Mouse (Mus musculus): Measurements from ENCODE around the gene Pdss1. TPM values are rescaled to one million over a fixed set of nuclear protein-coding genes. Genes with fewer than 3 reads are reported as not detected.
A peak's percentile ranks its signal among the peaks of the same experiment; 100 is the strongest.
"Not testable (repeated sequence)": the region's sequence is repeated elsewhere in the genome, so short reads cannot be mapped to it uniquely, and the experiment has no call there.

Pdss1 gene
- polyA plus RNA-seq (2012; ENCODE audit: insufficient read depth, insufficient read length, low replicate concordance, missing spikeins): not detected in 2 replicates

GRCm38 (mm10) chr2:22895282-22896273 lies at the start of gene Pdss1:
Pdss1 (plus strand) TSS chr2:22895522.
- Histone ChIP-seq H3K4me1 (ENCODE audit: control insufficient read depth, insufficient read depth, low read length) (no peaks in the 10 kb centered on the region), H3K4me3 (ENCODE audit: insufficient read depth, low read depth, low read length) (peak within 1 kb of the TSS; percentile 91), H3K27ac (ENCODE audit: insufficient read depth, low read depth, low read length) (peak within 1 kb of the TSS; percentile 68)
- under 1% methylated on average over 81 of the region's 81 CpGs for WGBS
- TF ChIP-seq CTCF (IDR thresholded peaks at IDR 0.05; ENCODE audit: insufficient read depth, low read depth, low read length) (no peak), POLR2A (IDR thresholded peaks at IDR 0.05; ENCODE audit: insufficient read depth, low read depth, low read length) (peak; percentile 73)

DNA sequence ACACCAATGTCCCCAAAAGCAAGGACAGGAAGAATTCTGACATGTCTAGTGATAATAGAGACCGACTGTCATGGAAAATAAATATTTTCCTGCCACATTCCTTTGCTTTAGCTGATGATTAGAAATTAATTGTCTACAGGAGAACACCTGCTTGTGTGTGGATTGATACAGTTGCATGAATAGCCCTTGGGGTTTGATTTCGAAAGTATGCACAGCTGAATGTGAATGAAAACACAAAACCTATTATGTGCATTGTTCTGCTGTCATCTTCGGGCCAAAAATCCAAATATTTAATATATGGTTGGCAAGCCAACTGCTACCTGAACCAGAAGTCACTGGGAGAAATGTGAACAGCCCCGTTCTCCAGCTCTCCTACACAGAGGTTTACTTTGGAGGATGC lies 43.4 kb upstream of the Pdss1 start:
- H3K4me1 ChIP-seq (ENCODE audit: control insufficient read depth, insufficient read depth, low read length): no peaks in the 10 kb centered on the region
- 78% methylated on average over 4 of the region's 4 CpGs for WGBS
- no peak for TF ChIP-seq POLR2A (IDR thresholded peaks at IDR 0.05; ENCODE audit: insufficient read depth, low read depth, low read length)
- TF ChIP-seq CTCF (IDR thresholded peaks at IDR 0.05; ENCODE audit: insufficient read depth, low read depth, low read length): no peak
- H3K4me3 ChIP-seq (ENCODE audit: insufficient read depth, low read depth, low read length): no peak overlapping the region
- H3K27ac ChIP-seq (ENCODE audit: insufficient read depth, low read depth, low read length): no peak overlapping the region

DNA sequence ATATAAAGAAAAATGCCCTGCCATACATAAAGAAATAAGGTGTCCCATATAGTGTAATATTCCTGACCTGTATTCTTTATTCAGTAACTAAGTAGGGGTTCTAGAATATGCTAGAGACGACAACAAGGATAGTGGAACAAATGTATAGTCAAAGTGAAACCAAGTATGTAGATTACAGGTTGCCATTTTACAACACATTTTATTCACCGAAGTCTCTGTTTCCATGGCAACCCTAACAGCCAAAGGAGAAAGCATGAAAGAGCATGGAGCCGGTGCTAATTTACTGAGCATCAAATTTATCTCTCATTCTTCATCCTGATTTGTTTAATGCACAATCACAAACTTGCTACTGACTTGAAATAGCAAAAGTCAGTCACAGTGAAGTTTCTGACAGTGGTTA lies 37.8 kb upstream of the Pdss1 start:
- H3K4me1 ChIP-seq (ENCODE audit: control insufficient read depth, insufficient read depth, low read length): no peaks in the 10 kb centered on the region
- 18% methylated on average over 3 of the region's 3 CpGs for WGBS
- H3K4me3 ChIP-seq (ENCODE audit: insufficient read depth, low read depth, low read length): no peak overlapping the region
- H3K27ac ChIP-seq (ENCODE audit: insufficient read depth, low read depth, low read length): no peak overlapping the region
- TF ChIP-seq POLR2A (IDR thresholded peaks at IDR 0.05; ENCODE audit: insufficient read depth, low read depth, low read length): no peak
- TF ChIP-seq CTCF (IDR thresholded peaks at IDR 0.05; ENCODE audit: insufficient read depth, low read depth, low read length): no peak

- TF ChIP-seq POLR2A (IDR thresholded peaks at IDR 0.05; ENCODE audit: insufficient read depth, low read depth, low read length) (no peak), CTCF (IDR thresholded peaks at IDR 0.05; ENCODE audit: insufficient read depth, low read depth, low read length) (no peak)
- no peak overlapping the region for H3K4me3 ChIP-seq (ENCODE audit: insufficient read depth, low read depth, low read length)
- no peak overlapping the region for H3K27ac ChIP-seq (ENCODE audit: insufficient read depth, low read depth, low read length)
- H3K4me1 ChIP-seq (ENCODE audit: control insufficient read depth, insufficient read depth, low read length): no peaks in the 10 kb centered on the region
- WGBS: 89% methylated on average over 2 of the region's 2 CpGs
These were observed 33.1 kb upstream of the Pdss1 start for GRCm38 (mm10) chr2:22862194-22862593.

DNA sequence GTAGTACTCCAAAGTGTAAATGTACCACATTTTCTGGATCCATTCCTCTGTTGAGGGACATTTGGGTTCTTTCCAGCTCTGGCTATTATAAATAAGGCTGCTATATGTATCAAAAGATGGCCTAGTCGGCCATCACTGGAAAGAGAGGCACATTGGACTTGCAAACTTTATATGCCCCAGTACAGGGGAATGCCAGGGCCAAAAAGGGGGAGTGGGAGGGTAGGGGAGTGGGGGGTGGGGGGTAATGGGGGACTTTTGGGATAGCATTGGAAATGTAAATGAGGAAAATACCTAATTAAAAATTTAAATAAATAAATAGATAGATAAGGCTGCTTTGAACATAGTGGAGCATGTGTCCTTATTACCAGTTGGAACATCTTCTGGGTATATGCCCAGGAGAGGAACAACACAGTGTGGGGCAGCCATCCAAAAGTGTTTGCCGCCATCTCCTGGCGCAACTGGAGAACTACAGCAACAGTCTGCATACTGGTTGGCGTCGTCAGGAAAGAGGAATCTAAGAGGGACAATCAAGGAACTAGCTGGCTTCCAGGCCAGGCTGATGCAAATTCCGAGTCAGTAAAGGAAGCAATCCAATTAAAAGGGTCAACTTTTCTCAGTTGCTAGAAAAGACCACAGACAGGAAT lies 30.8 kb upstream of the Pdss1 start:
- not testable (repeated sequence) for H3K4me3 ChIP-seq (ENCODE audit: insufficient read depth, low read depth, low read length); H3K27ac ChIP-seq (ENCODE audit: insufficient read depth, low read depth, low read length); H3K4me1 ChIP-seq (ENCODE audit: control insufficient read depth, insufficient read depth, low read length)
- peak; percentile 72 for TF ChIP-seq CTCF (IDR thresholded peaks at IDR 0.05; ENCODE audit: insufficient read depth, low read depth, low read length)
- 4% methylated on average over 6 of the region's 6 CpGs for WGBS

DNA sequence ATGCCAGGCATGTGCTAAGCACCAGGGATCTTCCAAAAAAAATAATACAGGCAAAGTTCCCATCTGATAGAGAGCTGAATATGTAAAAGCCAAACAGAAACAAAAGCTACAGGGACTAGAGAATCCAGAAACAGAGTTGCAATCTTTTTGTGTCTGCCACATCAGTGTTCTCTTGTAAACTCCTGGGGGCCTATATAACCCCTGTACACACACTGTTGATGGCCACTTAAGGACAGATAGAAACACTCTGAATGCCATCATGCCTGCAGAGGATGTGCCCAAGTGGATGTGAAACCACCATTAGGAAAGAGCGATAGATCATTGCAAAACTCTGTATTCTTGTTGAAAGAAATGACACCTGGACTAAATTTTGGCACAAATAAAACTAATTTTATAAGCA lies 29.5 kb upstream of the Pdss1 start:
- no peak overlapping the region for H3K4me3 ChIP-seq (ENCODE audit: insufficient read depth, low read depth, low read length)
- TF ChIP-seq CTCF (IDR thresholded peaks at IDR 0.05; ENCODE audit: insufficient read depth, low read depth, low read length) (no peak), POLR2A (IDR thresholded peaks at IDR 0.05; ENCODE audit: insufficient read depth, low read depth, low read length) (no peak)
- 98% methylated on average over 1 of the region's 1 CpGs for WGBS
- H3K27ac ChIP-seq (ENCODE audit: insufficient read depth, low read depth, low read length): no peak overlapping the region
- no peaks in the 10 kb centered on the region for H3K4me1 ChIP-seq (ENCODE audit: control insufficient read depth, insufficient read depth, low read length)

DNA sequence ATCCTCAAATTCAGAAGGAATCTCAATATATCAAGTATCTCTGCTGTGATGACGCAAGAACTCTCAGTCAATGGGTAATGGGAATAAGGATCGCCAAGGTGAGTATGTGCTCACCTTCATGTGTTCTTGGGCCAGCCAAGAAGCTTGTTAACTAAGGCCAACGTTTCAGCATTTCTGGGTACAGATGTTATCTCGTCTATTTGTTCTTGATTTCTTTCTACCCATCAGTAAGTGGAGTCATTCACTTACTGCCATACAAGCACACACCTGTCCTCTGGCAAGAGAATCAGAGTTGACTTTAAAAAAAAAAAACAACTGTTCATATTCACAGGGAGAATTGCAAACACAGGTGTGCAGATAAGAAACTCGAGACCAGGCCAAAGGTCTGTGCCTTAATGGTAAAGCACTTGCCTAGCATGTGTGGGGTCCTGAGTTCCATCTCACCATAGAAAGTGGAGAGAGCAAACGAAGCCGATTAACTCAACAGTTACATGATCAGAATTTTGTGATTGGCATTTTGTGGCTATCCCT lies 28.4 kb upstream of the Pdss1 start:
- no peak overlapping the region for H3K27ac ChIP-seq (ENCODE audit: insufficient read depth, low read depth, low read length)
- no peak overlapping the region for H3K4me3 ChIP-seq (ENCODE audit: insufficient read depth, low read depth, low read length)
- 87% methylated on average over 7 of the region's 7 CpGs for whole genome bisulfite sequencing
- TF ChIP-seq POLR2A (IDR thresholded peaks at IDR 0.05; ENCODE audit: insufficient read depth, low read depth, low read length): no peak
- TF ChIP-seq CTCF (IDR thresholded peaks at IDR 0.05; ENCODE audit: insufficient read depth, low read depth, low read length): no peak
- no peaks in the 10 kb centered on the region for H3K4me1 ChIP-seq (ENCODE audit: control insufficient read depth, insufficient read depth, low read length)

DNA sequence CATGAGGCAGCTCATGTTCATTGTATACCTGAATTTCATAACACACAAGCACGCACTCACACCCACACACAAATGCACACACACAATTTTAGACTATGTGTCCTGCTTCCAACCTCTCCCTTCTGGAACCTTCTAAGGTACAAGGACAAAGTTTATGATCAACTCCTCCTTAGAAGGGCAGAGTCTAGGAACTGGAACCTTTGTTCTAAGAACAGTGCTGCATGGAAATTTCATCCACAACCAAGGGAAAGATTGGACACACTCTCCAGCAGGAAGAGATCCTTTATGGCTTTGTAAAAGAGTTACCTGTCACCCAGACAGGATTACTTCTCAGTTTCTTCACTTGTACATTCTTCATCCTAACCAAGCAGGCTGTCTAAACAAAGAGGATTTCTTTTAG lies 22.2 kb upstream of the Pdss1 start:
- 92% methylated on average over 1 of the region's 1 CpGs for WGBS
- Histone ChIP-seq H3K4me1 (ENCODE audit: control insufficient read depth, insufficient read depth, low read length) (no peaks in the 10 kb centered on the region), H3K27ac (ENCODE audit: insufficient read depth, low read depth, low read length) (no peak overlapping the region), H3K4me3 (ENCODE audit: insufficient read depth, low read depth, low read length) (no peak overlapping the region)
- TF ChIP-seq POLR2A (IDR thresholded peaks at IDR 0.05; ENCODE audit: insufficient read depth, low read depth, low read length): no peak
- TF ChIP-seq CTCF (IDR thresholded peaks at IDR 0.05; ENCODE audit: insufficient read depth, low read depth, low read length): no peak

GRCm38 (mm10) chr2:22874628-22875027 lies 20.7 kb upstream of the Pdss1 start:
- WGBS: 74% methylated on average over 10 of the region's 10 CpGs
- no peak overlapping the region for H3K4me3 ChIP-seq (ENCODE audit: insufficient read depth, low read depth, low read length)
- H3K4me1 ChIP-seq (ENCODE audit: control insufficient read depth, insufficient read depth, low read length): no peaks in the 10 kb centered on the region
- H3K27ac ChIP-seq (ENCODE audit: insufficient read depth, low read depth, low read length): no peak overlapping the region
- no peak for TF ChIP-seq POLR2A (IDR thresholded peaks at IDR 0.05; ENCODE audit: insufficient read depth, low read depth, low read length)
- no peak for TF ChIP-seq CTCF (IDR thresholded peaks at IDR 0.05; ENCODE audit: insufficient read depth, low read depth, low read length)
